Mouse (Mus musculus): ENCODE data around the gene Ankrd17. TPM values are rescaled to one million over a fixed set of nuclear protein-coding genes. Genes with fewer than 3 reads are reported as not detected.

Ankrd17 gene
- polyA plus RNA-seq, 1 experiment from 2014 or later, result 7.8 TPM

Other genes starting within 250 kb of the Ankrd17 start
- 10.8 and 11.8 TPM in 2 replicates for gene Cox18, start 142.6 kb downstream of the Ankrd17 start, polyA plus RNA-seq (2015; fragmentation: Nextera tagmentation; extraction: Ambion mirVana)
- gene Gm9958, start 627 bp upstream of the Ankrd17 start, polyA plus RNA-seq (2015; fragmentation: Nextera tagmentation; extraction: Ambion mirVana), result 1.8 and 2.4 TPM in 2 replicates
- gene Alb, start 94.3 kb upstream of the Ankrd17 start, polyA plus RNA-seq (2015; fragmentation: Nextera tagmentation; extraction: Ambion mirVana), result 4,949 and 6,319 TPM in 2 replicates
- gene Afp, start 124.2 kb upstream of the Ankrd17 start, polyA plus RNA-seq (2015; fragmentation: Nextera tagmentation; extraction: Ambion mirVana), result 11,398 and 12,524 TPM in 2 replicates
- 22.4 and 25.9 TPM in 2 replicates for gene Afm, start 152.4 kb upstream of the Ankrd17 start, polyA plus RNA-seq (2015; fragmentation: Nextera tagmentation; extraction: Ambion mirVana)
- 1.0 and 1.5 TPM in 2 replicates for gene 5830473C10Rik, start 194.5 kb upstream of the Ankrd17 start, polyA plus RNA-seq (2015; fragmentation: Nextera tagmentation; extraction: Ambion mirVana)

Data from liver, embryonic 15.5 days (tissue).